Mouse (Mus musculus): ENCODE results near the gene Zbtb46.

GRCm38 (mm10) chr2:181364487-181364859 is 94.8 kb downstream of the Zbtb46 start:
- TF ChIP-seq POLR2A (IDR thresholded peaks at IDR 0.05; ENCODE audit: insufficient read depth, low read length): no peak
- no peak for TF ChIP-seq CTCF (IDR thresholded peaks at IDR 0.05; ENCODE audit: low read depth, low read length)
- TF ChIP-seq EP300 (IDR thresholded peaks at IDR 0.05; ENCODE audit: insufficient read depth, low read depth, low read length): no peak

Measured in ES-Bruce4 (cell line).